Mouse (Mus musculus) erythroblast, embryonic 14.5 days (primary cell): ENCODE measurements around the gene Trim80. TPM values are rescaled to one million over a fixed set of nuclear protein-coding genes. Genes with fewer than 3 reads are reported as not detected.

Experiments used
- H3K27me3 ChIP-seq: 2 replicates; pipeline ENCODE4 v1.6.1; 2012; ENCODE audit warnings: inconsistent platforms; ENCODE audit not compliant: control insufficient read depth
- H3K36me3 ChIP-seq: 2 replicates; pipeline ENCODE4 v1.6.1; 2012; ENCODE audit warnings: mild to moderate bottlenecking, inconsistent platforms; ENCODE audit not compliant: control insufficient read depth
- H3K4me1 ChIP-seq: 2 replicates; pipeline ENCODE4 v1.6.1; 2012; ENCODE audit warnings: inconsistent platforms; ENCODE audit not compliant: control insufficient read depth
- H3K4me3 ChIP-seq: replicated peaks from 2 replicates; pipeline ENCODE3; 2012; ENCODE audit warnings: moderate library complexity, mild to moderate bottlenecking, inconsistent platforms
- H3K9me3 ChIP-seq: 2 replicates; pipeline ENCODE4 v1.6.1; 2012; ENCODE audit warnings: low read length, inconsistent platforms, mixed read lengths; ENCODE audit not compliant: control insufficient read depth
- GATA1 ChIP-seq: IDR thresholded peaks from 2 replicates; pipeline ENCODE4 v1.6.1; 2012; ENCODE audit warnings: low read length, inconsistent platforms, mixed read lengths
- TAL1 ChIP-seq: IDR thresholded peaks from 3 replicates; pipeline ENCODE4 v1.6.1; 2012; ENCODE audit warnings: low read length, inconsistent platforms, mixed read lengths
- polyA plus RNA-seq: library from polyadenylated mRNA; stranded (reverse); fragments of >175 nt; gene quantifications from 2 replicates; pipeline ENCODE4 v1.2.3, GENCODE M21; 2012

Gene Trim80
- polyA plus RNA-seq = not detected in 2 replicates

DNA sequence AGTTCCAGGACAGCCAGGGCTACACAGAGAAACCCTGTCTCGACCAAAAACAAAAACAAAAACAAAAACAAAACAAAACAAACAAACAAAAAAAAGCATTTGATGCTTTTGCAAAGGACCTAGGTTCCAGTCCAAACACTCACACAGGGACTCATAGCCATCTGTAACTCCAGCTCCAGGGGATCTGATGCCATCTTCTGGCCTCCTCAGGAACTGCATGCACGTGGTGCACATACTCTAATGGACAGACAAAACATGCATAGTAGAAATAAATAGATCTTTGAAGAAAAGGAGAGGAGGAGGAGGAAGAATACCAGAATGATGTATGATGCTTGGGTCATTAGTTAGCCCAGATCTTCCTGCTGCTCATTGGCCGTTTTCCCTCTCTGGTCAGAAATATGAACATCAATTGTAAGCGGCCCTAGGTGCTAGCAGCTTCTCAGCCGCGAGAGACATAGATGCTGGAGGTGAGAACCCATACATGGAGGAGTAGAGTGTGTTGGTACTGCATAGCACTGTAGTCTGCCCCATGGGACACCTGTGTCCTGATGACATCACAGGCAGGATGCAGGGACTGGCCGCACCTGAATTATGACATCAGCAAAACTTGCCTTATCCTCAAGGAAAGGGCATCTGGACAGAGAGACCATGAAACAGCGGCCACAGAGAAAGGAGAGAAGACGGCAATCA is at the start of gene Trim80:
TSS of gene Trim80 (plus strand) at position 640 of the 690 bp plus-strand sequence.
- TF ChIP-seq TAL1 (no peak), GATA1 (no peak)
- H3K27me3 ChIP-seq = peaks cover 34% of the 10 kb centered on the region
- peaks cover 8% of the 10 kb centered on the region for H3K4me1 ChIP-seq
- no peak within 1 kb of the TSS for H3K4me3 ChIP-seq
- no peaks in the 10 kb centered on the region for H3K36me3 ChIP-seq
- peaks cover 9% of the 10 kb centered on the region for H3K9me3 ChIP-seq

DNA sequence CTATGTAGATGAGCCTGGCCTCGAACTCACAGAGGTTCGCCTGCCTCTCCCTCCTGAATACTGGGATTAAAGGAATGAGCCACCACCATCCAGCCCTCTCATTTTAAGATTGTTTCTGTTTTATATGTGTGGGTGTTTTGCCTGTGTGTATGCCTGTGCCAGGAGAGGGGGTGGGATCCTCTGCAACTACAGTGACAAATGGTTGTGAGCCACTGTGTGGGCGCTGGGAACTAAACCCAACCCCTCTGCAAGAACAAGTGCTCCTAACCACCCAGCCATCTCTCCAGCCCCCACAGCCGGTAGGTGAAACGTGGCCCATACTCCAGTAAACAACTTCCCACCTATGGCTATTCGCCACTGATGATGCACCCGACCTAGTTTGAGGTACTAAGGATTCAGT is 49.0 kb upstream of the Trim80 start:
- Histone ChIP-seq H3K4me1 (no peaks in the 10 kb centered on the region; the same call in 1 of the 2 replicates), H3K36me3 (no peaks in the 10 kb centered on the region), H3K9me3 (no peaks in the 10 kb centered on the region), H3K4me3 (no peak overlapping the region), H3K27me3 (peaks cover 10% of the 10 kb centered on the region)
- no peak for TF ChIP-seq TAL1
- TF ChIP-seq GATA1 = no peak

DNA sequence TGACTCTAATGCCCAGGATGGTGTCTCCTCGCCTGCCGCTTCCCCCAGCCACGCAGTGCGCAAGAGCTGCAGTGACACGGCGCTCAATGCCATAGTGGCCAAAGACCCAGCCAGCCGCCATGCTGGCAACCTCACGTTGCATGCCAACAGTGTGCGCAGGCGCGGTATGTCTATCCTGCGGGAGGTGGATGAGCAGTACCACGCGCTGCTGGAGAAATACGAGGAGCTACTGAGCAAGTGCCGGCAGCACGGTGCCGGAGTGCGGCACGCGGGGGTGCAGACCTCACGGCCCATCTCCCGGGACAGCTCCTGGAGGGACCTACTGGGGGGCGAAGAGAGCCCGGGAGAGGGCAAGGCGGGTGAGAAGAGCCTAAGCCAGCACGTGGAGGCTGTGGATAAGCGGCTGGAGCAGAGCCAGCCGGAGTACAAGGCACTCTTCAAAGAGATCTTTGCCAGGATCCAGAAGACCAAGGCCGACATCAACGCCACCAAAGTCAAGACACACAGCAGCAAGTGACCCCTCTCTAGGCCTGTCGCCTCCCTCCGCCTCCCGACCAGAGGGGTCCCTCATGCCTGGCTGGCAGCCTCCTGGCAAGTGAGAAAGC is 46.5 kb upstream of the Trim80 start:
- TF ChIP-seq GATA1 = no peak
- no peak for TF ChIP-seq TAL1
- no peaks in the 10 kb centered on the region; the same call in 1 of the 2 replicates for H3K4me1 ChIP-seq
- H3K4me3 ChIP-seq = no peak overlapping the region
- no peaks in the 10 kb centered on the region for H3K9me3 ChIP-seq
- H3K27me3 ChIP-seq = peaks cover 10% of the 10 kb centered on the region
- H3K36me3 ChIP-seq = no peaks in the 10 kb centered on the region

DNA sequence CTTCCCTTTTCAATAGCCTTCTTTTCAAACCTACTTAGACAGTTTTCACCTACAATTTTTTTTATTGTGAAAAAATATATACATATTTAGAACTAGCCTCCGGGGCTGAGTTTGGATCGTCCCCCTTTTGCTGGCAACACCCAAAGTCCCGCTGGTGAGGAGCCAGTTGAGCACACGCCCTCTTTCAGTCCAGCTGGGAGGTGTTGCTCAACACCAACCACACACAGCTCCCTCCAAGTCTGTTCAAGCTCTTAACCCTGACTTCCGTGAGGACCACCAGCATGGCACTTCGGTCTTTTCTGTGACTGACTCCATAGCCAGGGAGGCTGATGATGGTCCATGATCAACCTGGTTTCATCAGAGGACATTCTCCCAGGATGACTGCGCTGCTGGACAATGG is 42.3 kb upstream of the Trim80 start:
- Histone ChIP-seq H3K4me1 (no peaks in the 10 kb centered on the region; the same call in none of the 2 replicates), H3K36me3 (no peaks in the 10 kb centered on the region)
- TF ChIP-seq TAL1 (no peak), GATA1 (no peak)

DNA sequence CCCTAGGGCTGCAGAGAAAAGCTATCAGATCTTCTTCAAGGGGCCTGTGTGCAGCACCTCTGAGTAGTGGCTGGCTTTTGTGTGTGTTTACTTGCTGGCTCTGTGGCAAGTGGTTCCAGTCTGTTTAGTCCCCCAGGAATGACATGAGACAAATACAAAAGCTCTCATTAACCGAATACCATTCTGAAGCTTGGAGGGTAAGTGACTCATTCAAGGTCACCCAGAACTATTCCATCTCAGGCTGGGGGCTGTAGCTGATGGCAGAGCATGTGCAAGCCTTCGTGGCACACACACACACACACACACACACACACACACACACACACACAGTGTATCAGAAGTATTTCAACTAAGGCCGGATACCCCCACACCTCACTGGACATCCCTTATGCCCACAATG is 40.2 kb upstream of the Trim80 start:
- Histone ChIP-seq H3K4me1 (peaks cover 19% of the 10 kb centered on the region), H3K27me3 (peaks cover 3% of the 10 kb centered on the region), H3K36me3 (no peaks in the 10 kb centered on the region), H3K4me3 (no peak overlapping the region), H3K9me3 (no peaks in the 10 kb centered on the region)
- no peak for TF ChIP-seq TAL1
- no peak for TF ChIP-seq GATA1

More for the DNA sequence above, 42.3 kb upstream of the Trim80 start:
- peaks cover 13% of the 10 kb centered on the region for H3K27me3 ChIP-seq
- H3K4me3 ChIP-seq = no peak overlapping the region
- no peaks in the 10 kb centered on the region for H3K9me3 ChIP-seq

DNA sequence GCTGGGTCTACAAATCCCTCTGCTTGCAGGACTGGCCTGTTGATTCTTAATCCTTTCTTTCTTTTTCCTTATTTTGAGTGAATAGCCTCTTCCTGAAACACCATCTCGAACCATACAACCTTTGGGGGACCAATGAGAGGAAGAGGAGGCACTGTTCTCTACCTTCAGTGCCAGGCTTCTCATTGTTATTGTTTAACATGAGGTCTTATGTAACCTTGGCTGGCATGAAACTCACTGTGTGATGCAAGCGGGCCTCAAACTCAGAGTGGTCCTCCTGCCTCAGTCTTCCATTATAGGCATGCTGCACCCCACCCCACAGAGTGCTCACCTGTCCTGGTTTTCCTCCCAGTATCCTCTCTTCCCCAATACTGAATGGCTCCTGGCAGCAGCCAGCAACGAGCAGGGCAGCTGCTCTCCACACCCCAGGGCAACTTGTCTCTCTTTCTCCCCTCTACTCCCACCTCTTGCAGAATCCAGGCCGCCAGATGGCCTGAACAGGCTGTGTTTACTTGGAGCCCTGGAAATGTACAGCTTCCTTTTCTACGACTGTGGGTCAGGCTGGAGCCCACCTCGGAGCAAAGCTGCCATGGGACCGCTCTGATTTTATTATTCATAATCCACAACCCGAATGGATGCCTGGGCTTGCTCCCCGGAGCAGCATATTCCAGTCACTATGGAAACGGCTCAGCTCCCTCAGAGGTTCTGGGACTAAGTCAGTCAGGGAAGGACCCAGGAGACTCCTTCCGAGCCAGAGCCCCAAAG is 39.5 kb upstream of the Trim80 start:
- peaks cover 3% of the 10 kb centered on the region for H3K27me3 ChIP-seq
- no peak overlapping the region for H3K4me3 ChIP-seq
- no peaks in the 10 kb centered on the region for H3K9me3 ChIP-seq
- peaks cover 2% of the 10 kb centered on the region for H3K36me3 ChIP-seq
- TF ChIP-seq GATA1 (no peak), TAL1 (no peak)
- peaks cover 24% of the 10 kb centered on the region for H3K4me1 ChIP-seq

DNA sequence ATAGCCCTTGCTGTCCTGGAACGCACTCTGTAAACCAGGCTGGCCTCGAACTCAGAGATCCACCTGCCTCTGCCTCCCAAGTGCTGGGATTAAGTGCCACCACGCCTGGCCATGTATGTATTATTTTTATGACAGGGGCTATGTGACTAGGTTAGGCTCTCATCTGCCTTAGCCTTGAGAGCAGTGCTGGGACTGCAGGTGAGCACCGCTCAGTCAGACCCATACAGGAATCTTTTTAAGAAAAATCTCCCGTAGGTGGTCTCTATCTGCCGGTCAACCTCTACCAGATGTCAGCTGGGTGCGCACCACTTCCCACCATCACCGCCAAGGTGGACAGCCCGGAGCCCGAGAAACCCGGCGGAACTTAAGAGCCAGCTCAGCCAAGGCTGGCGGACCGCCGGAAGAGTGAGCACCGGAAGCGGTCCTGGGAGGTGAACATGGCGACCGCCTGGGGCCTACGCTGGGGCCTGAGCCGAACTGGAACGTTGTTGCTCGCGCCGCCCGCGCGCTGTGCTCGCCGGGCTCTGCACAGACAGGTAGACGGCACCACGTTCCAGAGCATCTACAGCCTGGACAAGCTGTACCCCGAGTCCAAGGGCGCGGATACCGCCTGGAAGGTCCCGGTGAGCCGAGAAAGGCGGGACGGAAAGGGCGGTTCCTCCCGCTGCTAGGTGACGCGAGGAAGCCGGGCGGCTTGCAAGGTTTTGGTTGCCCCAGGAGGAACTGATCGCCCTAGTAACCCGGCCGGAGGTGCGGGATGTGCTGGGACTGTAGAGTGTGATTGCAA is 36.8 kb upstream of the Trim80 start, which contains the start of gene Mrpl58:
TSS of gene Mrpl58 (plus strand) at position 415 of the 787 bp plus-strand sequence.
- no peaks in the 10 kb centered on the region for H3K9me3 ChIP-seq
- H3K4me1 ChIP-seq = peaks cover 25% of the 10 kb centered on the region
- H3K4me3 ChIP-seq = peak within 1 kb of the TSS; percentile 91
- peaks cover 3% of the 10 kb centered on the region for H3K27me3 ChIP-seq
- TF ChIP-seq GATA1 = no peak
- TF ChIP-seq TAL1 = no peak
- peaks cover 29% of the 10 kb centered on the region for H3K36me3 ChIP-seq

DNA sequence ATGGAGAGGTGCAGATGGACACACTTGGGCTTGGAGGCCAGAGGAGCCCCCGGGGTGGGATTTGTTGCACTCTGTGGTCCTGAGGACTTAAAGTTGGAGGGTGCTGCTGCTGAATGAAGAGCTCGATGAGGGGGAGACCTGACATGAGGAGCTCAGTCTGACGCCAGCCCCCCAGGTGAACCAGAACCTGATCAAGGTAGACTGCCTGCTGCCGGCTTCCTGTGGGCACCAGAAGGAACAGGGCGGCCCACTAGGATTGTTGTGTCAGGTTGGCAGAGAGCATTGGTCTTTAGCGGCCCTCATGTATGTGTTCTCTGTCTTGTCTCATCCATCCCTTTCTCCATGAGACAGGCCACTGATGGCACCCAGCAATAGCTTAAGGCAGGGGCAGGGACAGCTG is 34.6 kb upstream of the Trim80 start:
- H3K4me1 ChIP-seq = peaks cover 28% of the 10 kb centered on the region
- H3K9me3 ChIP-seq = no peaks in the 10 kb centered on the region
- peaks cover 3% of the 10 kb centered on the region for H3K27me3 ChIP-seq
- no peak overlapping the region for H3K4me3 ChIP-seq
- peaks cover 48% of the 10 kb centered on the region for H3K36me3 ChIP-seq
- TF ChIP-seq TAL1 (no peak), GATA1 (no peak)
